Mouse (Mus musculus) intestine, embryonic 16.5 days (tissue): Measurements from ENCODE around the gene Slc4a2. TPM values are rescaled to one million over a fixed set of nuclear protein-coding genes. Genes with fewer than 3 reads are reported as not detected.

Source experiments
- ATAC-seq: fragments of 200-750 bp; cut with Nextera tagmentation; 2 replicates; pipeline ENCODE4 v1.8.0; 2017; ENCODE audit warnings: moderate TSS enrichment, moderate library complexity
- H3K27ac ChIP-seq: fragments of 300-500 bp; sonication (generic); 2 replicates; pipeline ENCODE4 v1.5.1; 2014; ENCODE audit warnings: mild to moderate bottlenecking, low read length
- H3K27me3 ChIP-seq: fragments of 300-500 bp; sonication (generic); replicated peaks from 2 replicates; pipeline ENCODE4 v1.6.1; 2014; ENCODE audit warnings: low read length, control low read depth, mixed read lengths; ENCODE audit not compliant: control insufficient read depth, insufficient read depth
- H3K36me3 ChIP-seq: fragments of 300-500 bp; sonication (generic); 2 replicates; pipeline ENCODE4 v1.6.1; 2014; ENCODE audit warnings: low read length, control low read depth; ENCODE audit not compliant: control insufficient read depth, insufficient read depth
- H3K4me1 ChIP-seq: fragments of 300-500 bp; sonication (generic); 2 replicates; pipeline ENCODE4 v1.6.1; 2014; ENCODE audit warnings: low read length, control low read depth, mixed read lengths; ENCODE audit not compliant: control insufficient read depth, insufficient read depth
- H3K4me2 ChIP-seq: fragments of 300-500 bp; sonication (generic); 2 replicates; pipeline ENCODE4 v1.6.1; 2014; ENCODE audit warnings: low read depth, low read length, control low read depth
- H3K4me3 ChIP-seq: fragments of 300-500 bp; sonication (generic); 2 replicates; pipeline ENCODE4 v1.5.1; 2014; ENCODE audit warnings: mild to moderate bottlenecking, low read length
- H3K9ac ChIP-seq: fragments of 300-500 bp; sonication (generic); 2 replicates; pipeline ENCODE4 v1.6.1; 2014; ENCODE audit warnings: low read depth, low read length
- H3K9me3 ChIP-seq: fragments of 300-500 bp; sonication (generic); 2 replicates; pipeline ENCODE4 v1.6.1; 2016; ENCODE audit warnings: low read length, control low read depth; ENCODE audit not compliant: control insufficient read depth
- WGBS: fragments of 180-500 bp; shearing (Covaris S2); extraction: QIAGEN DNeasy Blood & Tissue Kit; methylation state at CpG from one replicate; pipeline ENCODE4 v1.1.7; 2014; 5-methylcytosine and 5-hydroxymethylcytosine counted together
- polyA plus RNA-seq: library from polyadenylated mRNA; unstranded; fragments of >200 nt; fragmentation: Nextera tagmentation; extraction: Ambion mirVana; gene quantifications from 2 replicates; pipeline ENCODE4 v1.2.1, GENCODE M21; 2015

Slc4a2 gene
- polyA plus RNA-seq, 1 experiment from 2014 or later = 52.7 TPM

DNA sequence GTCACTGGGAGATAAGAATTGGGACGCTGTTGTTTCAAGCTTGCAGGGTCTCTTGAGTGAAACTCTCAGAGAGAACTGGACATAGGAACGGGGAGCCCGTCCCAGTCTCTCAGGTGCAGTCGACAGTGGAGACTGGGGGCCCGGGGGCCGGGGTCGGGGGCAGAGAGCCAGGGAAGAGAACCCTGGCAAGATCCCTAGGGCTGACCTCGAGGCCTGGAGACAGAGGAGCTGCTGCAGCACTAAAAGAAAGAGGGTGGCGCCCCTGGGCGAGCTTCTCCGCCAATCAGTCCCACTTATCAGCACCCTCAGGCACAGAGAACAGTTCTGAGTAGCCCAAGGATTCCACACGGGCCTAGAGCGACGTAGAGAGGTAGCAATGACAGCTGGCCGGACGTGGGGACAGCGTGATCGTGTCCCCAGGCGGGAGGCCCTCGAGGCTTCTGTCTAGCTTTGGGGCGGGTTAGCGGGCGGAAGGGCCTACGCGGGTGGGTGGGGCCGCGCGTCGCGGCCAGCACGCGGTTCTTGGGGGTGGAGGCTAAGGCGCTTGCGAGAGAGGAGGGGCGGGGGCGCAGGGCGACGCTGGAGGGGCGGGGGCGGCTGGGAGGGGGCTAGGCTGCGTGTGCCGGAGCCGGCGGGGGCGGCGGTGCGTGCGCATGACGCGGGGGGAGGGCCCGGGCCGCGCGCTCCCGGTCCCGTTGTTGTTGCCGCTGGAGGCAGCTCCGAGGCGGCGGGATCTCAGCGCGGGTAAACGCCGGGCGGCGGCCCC lies 27.8 kb downstream of the Slc4a2 start:
- H3K9me3 ChIP-seq = no peaks in the 10 kb centered on the region
- WGBS = 4% methylated on average over 55 of the region's 66 CpGs

DNA sequence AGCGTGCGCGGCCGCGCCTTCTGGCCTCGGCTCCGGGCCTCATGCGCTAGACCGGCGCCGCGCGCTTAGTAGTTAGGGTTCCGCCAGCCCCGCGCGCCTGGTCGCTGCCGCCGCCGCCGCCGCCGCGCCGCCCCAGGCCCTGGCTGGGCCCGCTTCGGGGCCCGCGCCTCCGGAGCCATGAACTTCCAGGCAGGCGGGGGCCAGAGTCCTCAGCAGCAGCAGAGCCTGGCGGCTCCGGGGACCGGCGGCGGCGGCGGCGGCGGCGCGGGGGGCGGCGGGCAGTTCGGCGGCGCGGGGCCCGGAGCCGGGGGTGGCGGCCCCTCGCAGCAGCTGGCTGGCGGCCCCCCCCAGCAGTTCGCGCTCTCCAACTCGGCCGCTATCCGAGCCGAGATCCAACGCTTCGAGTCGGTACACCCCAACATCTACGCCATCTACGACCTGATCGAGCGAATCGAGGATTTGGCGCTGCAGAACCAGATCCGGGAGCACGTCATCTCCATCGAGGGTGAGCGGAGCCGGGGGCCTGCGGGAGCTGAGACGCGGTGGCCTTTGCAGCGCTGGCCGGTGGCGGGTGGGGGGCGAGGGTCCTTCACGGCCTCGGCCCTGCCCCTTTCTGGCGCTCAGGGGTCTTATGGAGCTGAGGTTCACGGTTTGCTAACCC lies 28.5 kb downstream of the Slc4a2 start, which contains the start of gene Agap3:
Gene Agap3 (plus strand): TSS at position 148 of the 661 bp plus-strand sequence.
- H3K27ac ChIP-seq = peak within 1 kb of the TSS; percentile 91
- H3K9ac ChIP-seq = peak within 1 kb of the TSS; percentile 90
- WGBS = under 1% methylated on average over 64 of the region's 85 CpGs
- H3K4me3 ChIP-seq = peak within 1 kb of the TSS; percentile 93
- H3K4me1 ChIP-seq = peaks cover 48% of the 10 kb centered on the region
- H3K4me2 ChIP-seq = peak within 1 kb of the TSS; percentile 96
- no peaks in the 10 kb centered on the region for H3K27me3 ChIP-seq
- no peaks in the 10 kb centered on the region for H3K9me3 ChIP-seq
- H3K36me3 ChIP-seq = no peaks in the 10 kb centered on the region
- no peak for ATAC-seq

More for the DNA sequence above, 27.8 kb downstream of the Slc4a2 start:
- Histone ChIP-seq H3K9ac (peak overlapping the region; percentile 90), H3K27me3 (no peaks in the 10 kb centered on the region), H3K4me2 (peak overlapping the region; percentile 96), H3K27ac (peak overlapping the region; percentile 91), H3K4me1 (peaks cover 47% of the 10 kb centered on the region), H3K4me3 (peak overlapping the region; percentile 93), H3K36me3 (no peaks in the 10 kb centered on the region)
- peak; percentile 79 for ATAC-seq

DNA sequence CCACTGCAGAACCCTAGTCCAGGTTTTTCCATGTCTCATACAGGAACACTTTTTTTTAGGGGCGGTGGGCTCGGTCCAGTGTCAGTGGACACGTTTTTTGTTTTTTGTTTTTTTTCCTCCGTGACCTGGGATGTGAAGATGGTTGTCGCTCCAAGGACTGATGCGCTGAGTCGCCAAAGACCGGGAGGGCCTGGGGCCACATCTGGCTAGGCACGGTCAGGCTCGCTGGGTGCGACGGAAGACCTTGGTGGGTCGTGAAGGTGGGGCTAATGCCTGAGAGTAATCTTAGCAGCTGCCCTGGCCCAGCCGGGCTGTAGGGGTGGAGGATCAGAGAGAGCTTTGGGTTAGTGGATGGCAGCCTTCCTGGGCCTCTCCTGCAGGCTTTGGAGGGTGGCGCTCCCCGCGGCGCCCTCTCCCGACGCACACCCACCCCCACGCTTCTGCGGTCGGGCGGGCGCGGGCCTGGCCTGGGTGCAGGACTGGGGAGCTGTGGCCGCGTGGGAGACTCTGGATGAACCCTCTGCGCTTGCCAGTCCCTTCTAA lies 29.1 kb downstream of the Slc4a2 start:
- peak overlapping the region; percentile 89 for H3K27ac ChIP-seq
- H3K4me3 ChIP-seq = peak overlapping the region; percentile 93
- peak overlapping the region; percentile 90 for H3K9ac ChIP-seq
- H3K36me3 ChIP-seq = no peaks in the 10 kb centered on the region
- peaks cover 45% of the 10 kb centered on the region for H3K4me1 ChIP-seq
- no peaks in the 10 kb centered on the region for H3K9me3 ChIP-seq
- peak; percentile 21; the same call in 1 of the 2 replicates for ATAC-seq
- WGBS = under 1% methylated on average over 26 of the region's 29 CpGs
- no peaks in the 10 kb centered on the region for H3K27me3 ChIP-seq
- peak overlapping the region; percentile 96 for H3K4me2 ChIP-seq

DNA sequence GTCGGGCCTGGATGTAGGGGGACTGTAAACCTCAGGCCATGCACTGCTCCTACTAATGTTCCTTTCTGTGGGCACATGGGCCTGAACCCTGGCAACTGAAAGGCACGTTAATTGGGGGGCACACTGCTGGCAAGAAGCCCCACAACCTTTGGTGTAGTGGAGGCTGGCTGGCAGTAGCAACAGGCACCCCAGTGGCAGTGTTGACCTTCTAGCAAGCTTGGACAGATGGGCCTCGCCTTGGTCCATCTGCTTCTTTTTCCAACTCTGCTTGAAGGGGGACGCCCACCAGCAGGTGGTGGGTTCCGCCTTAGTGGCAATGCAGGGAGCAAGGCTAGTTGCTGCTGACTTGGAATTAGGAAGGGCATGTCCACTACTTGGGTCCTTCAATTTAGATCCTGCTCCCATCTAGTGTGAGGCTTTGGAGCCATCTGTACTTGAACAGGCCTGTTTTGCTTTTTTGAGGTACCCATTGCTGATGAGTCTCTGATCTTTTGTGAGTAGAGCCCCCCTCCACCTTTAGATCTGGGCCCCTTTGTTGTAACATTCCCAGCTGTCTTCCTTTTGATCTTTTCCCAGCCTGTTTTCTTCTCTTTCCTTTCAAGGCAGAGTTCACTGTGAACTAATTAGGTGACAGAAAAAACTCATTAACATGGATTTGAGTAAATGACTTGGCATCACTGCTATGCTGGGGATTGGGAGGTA lies 29.8 kb downstream of the Slc4a2 start:
- Histone ChIP-seq H3K4me3 (peak overlapping the region; percentile 93), H3K9me3 (no peaks in the 10 kb centered on the region), H3K36me3 (no peaks in the 10 kb centered on the region), H3K27me3 (no peaks in the 10 kb centered on the region), H3K4me2 (peak overlapping the region; percentile 96), H3K4me1 (peaks cover 40% of the 10 kb centered on the region), H3K9ac (peak overlapping the region; percentile 90), H3K27ac (peak overlapping the region; percentile 51)
- ATAC-seq = no peak
- 18% methylated on average over 5 of the region's 5 CpGs for WGBS

DNA sequence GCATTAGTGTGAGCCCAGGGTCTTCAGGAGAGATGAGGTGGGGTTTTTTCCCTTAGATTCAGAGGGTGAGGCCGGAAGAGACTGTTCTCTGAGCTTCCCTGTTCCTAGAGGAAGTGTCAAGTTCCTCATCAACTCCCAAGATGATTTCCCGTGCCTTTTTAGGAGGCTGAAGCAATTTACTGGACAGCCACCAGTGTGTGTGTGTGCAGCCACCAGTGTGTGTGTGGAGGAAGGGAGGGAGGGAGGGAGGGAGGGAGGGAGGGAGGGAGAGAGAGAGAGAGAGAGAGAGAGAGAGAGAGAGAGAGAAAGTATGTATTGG lies 30.3 kb downstream of the Slc4a2 start:
- WGBS = 14% methylated on average over 2 of the region's 2 CpGs
- Histone ChIP-seq H3K9me3 (no peaks in the 10 kb centered on the region), H3K9ac (no peak overlapping the region), H3K4me1 (peaks cover 40% of the 10 kb centered on the region), H3K36me3 (no peaks in the 10 kb centered on the region), H3K4me2 (peak overlapping the region; percentile 96), H3K27me3 (no peaks in the 10 kb centered on the region), H3K4me3 (no peak overlapping the region), H3K27ac (no peak overlapping the region)
- ATAC-seq = no peak

DNA sequence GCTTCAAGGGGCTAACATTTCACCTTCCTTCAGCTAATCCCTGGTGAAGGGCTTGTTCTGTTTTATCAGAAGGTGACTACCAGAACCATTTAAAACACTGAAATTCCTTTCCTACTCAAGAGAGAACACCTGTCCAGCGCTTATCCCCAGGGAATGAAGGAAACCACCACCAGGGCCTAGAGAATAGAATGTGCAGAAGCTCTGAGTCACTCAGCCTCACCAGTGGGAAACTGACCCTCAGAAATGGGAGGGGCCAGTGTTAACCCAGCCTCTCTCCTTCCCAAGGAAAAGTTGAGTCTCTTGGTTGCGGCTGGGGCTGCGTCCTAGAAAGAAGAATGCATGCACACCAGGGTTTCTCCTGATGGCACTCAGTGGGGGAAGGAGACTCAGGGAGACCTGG lies 31.4 kb downstream of the Slc4a2 start:
- Histone ChIP-seq H3K9ac (0 out of 2 replicates have a peak overlapping the region, but pooled peaks have one; percentile 24), H3K27ac (peak overlapping the region; percentile 50; the same call in 1 of the 2 replicates), H3K9me3 (no peaks in the 10 kb centered on the region), H3K4me3 (no peak overlapping the region), H3K4me1 (peaks cover 40% of the 10 kb centered on the region), H3K4me2 (peak overlapping the region; percentile 7; the same call in 1 of the 2 replicates), H3K36me3 (no peaks in the 10 kb centered on the region), H3K27me3 (no peaks in the 10 kb centered on the region)
- no peak for ATAC-seq
- 69% methylated on average over 3 of the region's 3 CpGs for WGBS

DNA sequence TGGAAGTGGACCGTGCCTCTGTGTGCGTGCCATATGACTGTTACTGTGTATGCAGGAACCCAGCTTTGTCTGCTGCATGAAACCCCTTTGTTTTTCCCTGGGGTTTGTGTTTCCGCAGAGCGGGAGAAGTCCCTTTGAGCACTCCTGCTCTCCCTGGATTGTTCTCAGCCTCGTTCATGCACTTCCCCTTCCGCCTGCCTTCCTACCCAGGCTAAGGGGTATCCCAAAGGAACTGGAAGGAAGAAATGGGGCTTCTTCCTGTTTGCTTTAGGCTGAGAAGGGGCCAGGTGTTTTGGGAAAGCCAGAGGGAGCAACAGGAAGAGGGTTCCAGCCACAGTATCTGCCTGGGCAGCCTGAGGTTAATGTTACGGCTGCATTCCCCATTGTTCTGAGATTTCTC lies 32.0 kb downstream of the Slc4a2 start:
- 67% methylated on average over 7 of the region's 7 CpGs for WGBS
- H3K4me1 ChIP-seq = peaks cover 40% of the 10 kb centered on the region
- no peak for ATAC-seq
- H3K27ac ChIP-seq = peak overlapping the region; percentile 50; the same call in 1 of the 2 replicates
- H3K9me3 ChIP-seq = no peaks in the 10 kb centered on the region
- no peak overlapping the region for H3K4me3 ChIP-seq
- no peaks in the 10 kb centered on the region for H3K27me3 ChIP-seq
- peak overlapping the region; percentile 7; the same call in 1 of the 2 replicates for H3K4me2 ChIP-seq
- H3K9ac ChIP-seq = 0 out of 2 replicates have a peak overlapping the region, but pooled peaks have one; percentile 24
- H3K36me3 ChIP-seq = no peaks in the 10 kb centered on the region

DNA sequence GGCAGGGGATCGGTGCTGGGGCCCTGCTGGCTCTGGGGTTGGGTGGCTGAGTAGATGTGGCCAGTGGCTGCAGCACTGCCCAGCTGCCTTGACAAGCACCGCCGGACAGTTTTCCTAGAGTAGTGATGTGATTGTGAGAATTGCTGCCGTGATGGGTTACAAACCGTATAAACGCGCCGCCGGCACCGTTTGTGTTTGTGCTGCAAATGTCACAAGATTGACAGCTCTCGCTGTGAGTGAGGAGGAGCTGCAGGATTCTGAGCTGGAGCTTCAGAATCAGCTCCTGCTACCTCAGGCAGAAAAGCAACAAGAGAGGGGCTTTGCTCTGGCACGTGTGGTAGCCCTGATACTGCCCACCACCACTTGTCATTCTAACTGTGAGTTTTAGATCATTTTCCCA lies 43.1 kb downstream of the Slc4a2 start:
- no peak for ATAC-seq
- Histone ChIP-seq H3K9me3 (no peaks in the 10 kb centered on the region), H3K27me3 (no peaks in the 10 kb centered on the region), H3K4me2 (no peak overlapping the region), H3K27ac (no peak overlapping the region), H3K4me1 (0 out of 2 replicates have a peak, but pooled peaks cover 3% of the 10 kb centered on the region), H3K36me3 (no peaks in the 10 kb centered on the region), H3K9ac (no peak overlapping the region), H3K4me3 (no peak overlapping the region)
- WGBS = 66% methylated on average over 12 of the region's 12 CpGs

DNA sequence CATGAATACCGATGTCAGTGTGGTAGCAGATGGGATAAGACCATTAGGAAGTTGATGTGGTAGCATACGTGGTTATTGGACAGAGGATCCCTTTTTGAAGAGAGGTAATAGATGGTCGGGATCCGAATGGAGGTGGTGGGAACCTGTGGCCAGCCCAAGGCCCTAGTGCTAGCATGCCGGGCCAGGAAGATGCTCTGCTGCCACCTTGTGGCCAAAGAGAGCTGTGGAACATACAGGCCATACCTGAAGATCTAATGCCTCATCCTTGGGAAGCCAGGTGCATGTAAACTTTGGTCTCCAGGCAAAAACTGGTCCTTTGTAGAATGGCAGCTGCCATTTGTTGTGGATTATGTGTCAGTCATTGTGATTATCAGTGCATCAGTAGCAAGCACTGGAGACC lies 47.0 kb downstream of the Slc4a2 start:
- Histone ChIP-seq H3K27me3 (peaks cover 6% of the 10 kb centered on the region; the same call in 1 of the 2 replicates), H3K4me2 (no peak overlapping the region), H3K4me1 (peaks cover 32% of the 10 kb centered on the region), H3K9me3 (no peaks in the 10 kb centered on the region), H3K27ac (no peak overlapping the region), H3K9ac (no peak overlapping the region), H3K4me3 (no peak overlapping the region), H3K36me3 (0 out of 2 replicates have a peak, but pooled peaks cover 2% of the 10 kb centered on the region)
- ATAC-seq = peak; percentile 42; the same call in 1 of the 2 replicates
- 11% methylated on average over 5 of the region's 5 CpGs for WGBS
